Mouse (Mus musculus) intestine, embryonic 16.5 days (tissue): ENCODE results near the gene Ccdc113. TPM values are rescaled to one million over a fixed set of nuclear protein-coding genes. Genes with fewer than 3 reads are reported as not detected.

Experiments used
- ATAC-seq: fragments of 200-750 bp; cut with Nextera tagmentation; 2 replicates; pipeline ENCODE4 v1.8.0; 2017; ENCODE audit warnings: moderate TSS enrichment, moderate library complexity
- H3K27ac ChIP-seq: fragments of 300-500 bp; sonication (generic); 2 replicates; pipeline ENCODE4 v1.5.1; 2014; ENCODE audit warnings: mild to moderate bottlenecking, low read length
- H3K27me3 ChIP-seq: fragments of 300-500 bp; sonication (generic); replicated peaks from 2 replicates; pipeline ENCODE4 v1.6.1; 2014; ENCODE audit warnings: low read length, control low read depth, mixed read lengths; ENCODE audit not compliant: control insufficient read depth, insufficient read depth
- H3K36me3 ChIP-seq: fragments of 300-500 bp; sonication (generic); 2 replicates; pipeline ENCODE4 v1.6.1; 2014; ENCODE audit warnings: low read length, control low read depth; ENCODE audit not compliant: control insufficient read depth, insufficient read depth
- H3K4me1 ChIP-seq: fragments of 300-500 bp; sonication (generic); 2 replicates; pipeline ENCODE4 v1.6.1; 2014; ENCODE audit warnings: low read length, control low read depth, mixed read lengths; ENCODE audit not compliant: control insufficient read depth, insufficient read depth
- H3K4me2 ChIP-seq: fragments of 300-500 bp; sonication (generic); 2 replicates; pipeline ENCODE4 v1.6.1; 2014; ENCODE audit warnings: low read depth, low read length, control low read depth
- H3K4me3 ChIP-seq: fragments of 300-500 bp; sonication (generic); 2 replicates; pipeline ENCODE4 v1.5.1; 2014; ENCODE audit warnings: mild to moderate bottlenecking, low read length
- H3K9ac ChIP-seq: fragments of 300-500 bp; sonication (generic); 2 replicates; pipeline ENCODE4 v1.6.1; 2014; ENCODE audit warnings: low read depth, low read length
- H3K9me3 ChIP-seq: fragments of 300-500 bp; sonication (generic); 2 replicates; pipeline ENCODE4 v1.6.1; 2016; ENCODE audit warnings: low read length, control low read depth; ENCODE audit not compliant: control insufficient read depth
- WGBS: fragments of 180-500 bp; shearing (Covaris S2); extraction: QIAGEN DNeasy Blood & Tissue Kit; methylation state at CpG from one replicate; pipeline ENCODE4 v1.1.7; 2014; 5-methylcytosine and 5-hydroxymethylcytosine counted together
- polyA plus RNA-seq: library from polyadenylated mRNA; unstranded; fragments of >200 nt; fragmentation: Nextera tagmentation; extraction: Ambion mirVana; gene quantifications from 2 replicates; pipeline ENCODE4 v1.2.1, GENCODE M21; 2015

Ccdc113 gene
- polyA plus RNA-seq, 1 experiment from 2014 or later, result not detected

- H3K9me3 ChIP-seq, result no peaks in the 10 kb centered on the region
- H3K4me3 ChIP-seq, result no peak overlapping the region
- H3K9ac ChIP-seq, result no peak overlapping the region
- H3K27me3 ChIP-seq, result no peaks in the 10 kb centered on the region
- H3K4me2 ChIP-seq, result no peak overlapping the region
- no peak for ATAC-seq
- H3K4me1 ChIP-seq, result no peaks in the 10 kb centered on the region
- no peak overlapping the region for H3K27ac ChIP-seq
- no peaks in the 10 kb centered on the region for H3K36me3 ChIP-seq
- WGBS, result 56% methylated on average over 16 of the region's 16 CpGs
Observed at GRCm38 (mm10) chr8:95549871-95550829, 16.3 kb downstream of the Ccdc113 start.

- no peak overlapping the region for H3K4me3 ChIP-seq
- H3K27me3 ChIP-seq, result no peaks in the 10 kb centered on the region
- H3K9ac ChIP-seq, result no peak overlapping the region
- H3K36me3 ChIP-seq, result no peaks in the 10 kb centered on the region
- no peaks in the 10 kb centered on the region for H3K4me1 ChIP-seq
- WGBS, result 64% methylated on average over 4 of the region's 4 CpGs
- no peak overlapping the region for H3K27ac ChIP-seq
- ATAC-seq, result no peak
- no peaks in the 10 kb centered on the region for H3K9me3 ChIP-seq
- no peak overlapping the region for H3K4me2 ChIP-seq
Observed at GRCm38 (mm10) chr8:95551577-95551976, 17.7 kb downstream of the Ccdc113 start.

GRCm38 (mm10) chr8:95555963-95556362 lies 22.1 kb downstream of the Ccdc113 start:
- H3K9ac ChIP-seq, result no peak overlapping the region
- H3K27me3 ChIP-seq, result no peaks in the 10 kb centered on the region
- H3K4me1 ChIP-seq, result no peaks in the 10 kb centered on the region
- H3K4me3 ChIP-seq, result no peak overlapping the region
- 86% methylated on average over 2 of the region's 2 CpGs for WGBS
- ATAC-seq, result no peak
- H3K36me3 ChIP-seq, result no peaks in the 10 kb centered on the region
- H3K9me3 ChIP-seq, result no peaks in the 10 kb centered on the region
- H3K27ac ChIP-seq, result no peak overlapping the region
- no peak overlapping the region for H3K4me2 ChIP-seq

GRCm38 (mm10) chr8:95566217-95566616 lies 32.3 kb downstream of the Ccdc113 start:
- no peak for ATAC-seq
- H3K27ac ChIP-seq, result no peak overlapping the region
- H3K4me3 ChIP-seq, result no peak overlapping the region
- H3K4me2 ChIP-seq, result no peak overlapping the region
- 62% methylated on average over 4 of the region's 4 CpGs for WGBS
- H3K9me3 ChIP-seq, result no peaks in the 10 kb centered on the region
- no peaks in the 10 kb centered on the region for H3K36me3 ChIP-seq
- no peaks in the 10 kb centered on the region for H3K4me1 ChIP-seq
- H3K27me3 ChIP-seq, result no peaks in the 10 kb centered on the region
- no peak overlapping the region for H3K9ac ChIP-seq

- Histone ChIP-seq H3K4me1 (no peaks in the 10 kb centered on the region), H3K4me3 (no peak overlapping the region), H3K9ac (no peak overlapping the region), H3K27ac (no peak overlapping the region), H3K27me3 (no peaks in the 10 kb centered on the region), H3K36me3 (no peaks in the 10 kb centered on the region), H3K9me3 (no peaks in the 10 kb centered on the region), H3K4me2 (no peak overlapping the region)
- ATAC-seq, result no peak
- 73% methylated on average over 6 of the region's 6 CpGs for WGBS
Observed at GRCm38 (mm10) chr8:95566809-95567208, 32.9 kb downstream of the Ccdc113 start.

- no peak for ATAC-seq
- H3K4me2 ChIP-seq, result no peak overlapping the region
- no peaks in the 10 kb centered on the region for H3K27me3 ChIP-seq
- H3K9ac ChIP-seq, result no peak overlapping the region
- no peak overlapping the region for H3K4me3 ChIP-seq
- H3K9me3 ChIP-seq, result no peaks in the 10 kb centered on the region
- H3K27ac ChIP-seq, result no peak overlapping the region
- WGBS, result 85% methylated on average over 5 of the region's 5 CpGs
- no peaks in the 10 kb centered on the region for H3K36me3 ChIP-seq
- no peaks in the 10 kb centered on the region for H3K4me1 ChIP-seq
Observed at GRCm38 (mm10) chr8:95573146-95573545, 39.3 kb downstream of the Ccdc113 start.

- ATAC-seq, result no peak
- Histone ChIP-seq H3K27ac (no peak within 1 kb of the TSS), H3K4me1 (no peaks in the 10 kb centered on the region), H3K4me3 (no peak within 1 kb of the TSS), H3K4me2 (no peak within 1 kb of the TSS), H3K27me3 (no peaks in the 10 kb centered on the region), H3K9me3 (no peaks in the 10 kb centered on the region), H3K9ac (no peak within 1 kb of the TSS), H3K36me3 (no peaks in the 10 kb centered on the region)
- WGBS, result 80% methylated on average over 10 of the region's 10 CpGs
Observed at GRCm38 (mm10) chr8:95576240-95576639, 42.4 kb downstream of the Ccdc113 start, which contains the start of gene Prss54. Gene Prss54 (minus strand): TSS chr8:95576340.

- no peaks in the 10 kb centered on the region for H3K9me3 ChIP-seq
- WGBS, result 85% methylated on average over 1 of the region's 1 CpGs
- ATAC-seq, result no peak
- no peak overlapping the region for H3K4me2 ChIP-seq
- no peaks in the 10 kb centered on the region for H3K36me3 ChIP-seq
- no peak overlapping the region for H3K27ac ChIP-seq
- H3K9ac ChIP-seq, result no peak overlapping the region
- no peak overlapping the region for H3K4me3 ChIP-seq
- no peaks in the 10 kb centered on the region for H3K4me1 ChIP-seq
- no peaks in the 10 kb centered on the region for H3K27me3 ChIP-seq
Observed at GRCm38 (mm10) chr8:95587339-95587738, 53.5 kb downstream of the Ccdc113 start.

GRCm38 (mm10) chr8:95589282-95589681 lies 55.4 kb downstream of the Ccdc113 start:
- Histone ChIP-seq H3K27me3 (no peaks in the 10 kb centered on the region), H3K9ac (no peak overlapping the region), H3K4me1 (no peaks in the 10 kb centered on the region), H3K9me3 (no peaks in the 10 kb centered on the region), H3K4me3 (no peak overlapping the region), H3K36me3 (no peaks in the 10 kb centered on the region), H3K27ac (no peak overlapping the region), H3K4me2 (no peak overlapping the region)
- 61% methylated on average over 10 of the region's 10 CpGs for WGBS
- no peak for ATAC-seq
